Mouse (Mus musculus): ENCODE measurements around the gene Mul1. TPM values are rescaled to one million over a fixed set of nuclear protein-coding genes. Genes with fewer than 3 reads are reported as not detected.

The Mul1 gene
- polyA plus RNA-seq, 1 experiment from 2014 or later, result 22.6 TPM

- peaks cover 84% of the 10 kb centered on the region for H3K27me3 ChIP-seq (ENCODE audit: insufficient read depth, poor library complexity, severe bottlenecking)
- peak overlapping the region; percentile 79 for H3K4me3 ChIP-seq
- no peaks in the 10 kb centered on the region for H3K36me3 ChIP-seq
- H3K4me1 ChIP-seq (replicated peaks), result peaks cover 77% of the 10 kb centered on the region
- DNase-seq (ENCODE audit: low spot score), result no peak
- H3K27ac ChIP-seq, result no peak overlapping the region
- 43% methylated on average over 4 of the region's 4 CpGs for WGBS
- no peaks in the 10 kb centered on the region for H3K9me3 ChIP-seq
Observed at GRCm38 (mm10) chr4:138457091-138457490, 22.6 kb downstream of the Mul1 start.

- Histone ChIP-seq H3K27ac (no peak overlapping the region), H3K4me1 (replicated peaks) (peaks cover 77% of the 10 kb centered on the region), H3K4me3 (no peak overlapping the region), H3K27me3 (ENCODE audit: insufficient read depth, poor library complexity, severe bottlenecking) (peaks cover 80% of the 10 kb centered on the region), H3K9me3 (no peaks in the 10 kb centered on the region), H3K36me3 (no peaks in the 10 kb centered on the region)
- DNase-seq (ENCODE audit: low spot score), result no peak
- 79% methylated on average over 7 of the region's 7 CpGs for WGBS
Observed at GRCm38 (mm10) chr4:138458171-138458570, 23.7 kb downstream of the Mul1 start.

- WGBS, result 57% methylated on average over 5 of the region's 5 CpGs
- Histone ChIP-seq H3K4me1 (replicated peaks) (peaks cover 77% of the 10 kb centered on the region), H3K9me3 (no peaks in the 10 kb centered on the region), H3K4me3 (no peak overlapping the region), H3K27ac (peak overlapping the region; percentile 35; the same call in 1 of the 2 replicates), H3K27me3 (ENCODE audit: insufficient read depth, poor library complexity, severe bottlenecking) (peaks cover 73% of the 10 kb centered on the region), H3K36me3 (no peaks in the 10 kb centered on the region)
- DNase-seq (ENCODE audit: low spot score), result no peak
Observed at GRCm38 (mm10) chr4:138458735-138459440, 24.4 kb downstream of the Mul1 start.

GRCm38 (mm10) chr4:138459775-138460174 lies 25.3 kb downstream of the Mul1 start:
- Histone ChIP-seq H3K27ac (no peak overlapping the region), H3K4me1 (replicated peaks) (peaks cover 78% of the 10 kb centered on the region), H3K9me3 (no peaks in the 10 kb centered on the region), H3K36me3 (no peaks in the 10 kb centered on the region), H3K4me3 (no peak overlapping the region), H3K27me3 (ENCODE audit: insufficient read depth, poor library complexity, severe bottlenecking) (peaks cover 76% of the 10 kb centered on the region)
- WGBS, result 80% methylated on average over 6 of the region's 6 CpGs
- no peak for DNase-seq (ENCODE audit: low spot score)

GRCm38 (mm10) chr4:138460910-138461309 lies 26.4 kb downstream of the Mul1 start:
- H3K4me1 ChIP-seq (replicated peaks), result peaks cover 77% of the 10 kb centered on the region

GRCm38 (mm10) chr4:138461471-138461870 lies 27.0 kb downstream of the Mul1 start:
- Histone ChIP-seq H3K27me3 (ENCODE audit: insufficient read depth, poor library complexity, severe bottlenecking) (peaks cover 79% of the 10 kb centered on the region), H3K4me1 (replicated peaks) (peaks cover 71% of the 10 kb centered on the region), H3K27ac (no peak overlapping the region), H3K36me3 (no peaks in the 10 kb centered on the region), H3K4me3 (no peak overlapping the region), H3K9me3 (no peaks in the 10 kb centered on the region)
- WGBS, result 98% methylated on average over 5 of the region's 5 CpGs
- DNase-seq (ENCODE audit: low spot score), result no peak

More at GRCm38 (mm10) chr4:138460910-138461309, 26.4 kb downstream of the Mul1 start:
- H3K4me3 ChIP-seq, result no peak overlapping the region
- no peaks in the 10 kb centered on the region for H3K9me3 ChIP-seq
- H3K27me3 ChIP-seq (ENCODE audit: insufficient read depth, poor library complexity, severe bottlenecking), result peaks cover 79% of the 10 kb centered on the region
- no peak overlapping the region for H3K27ac ChIP-seq
- WGBS, result 30% methylated on average over 9 of the region's 9 CpGs
- DNase-seq (ENCODE audit: low spot score), result no peak
- no peaks in the 10 kb centered on the region for H3K36me3 ChIP-seq

GRCm38 (mm10) chr4:138462971-138463831 lies 28.7 kb downstream of the Mul1 start:
- Histone ChIP-seq H3K4me1 (replicated peaks) (peaks cover 62% of the 10 kb centered on the region), H3K27me3 (ENCODE audit: insufficient read depth, poor library complexity, severe bottlenecking) (peaks cover 77% of the 10 kb centered on the region)
- peak; percentile 54 for DNase-seq (ENCODE audit: low spot score)

GRCm38 (mm10) chr4:138463832-138464487 lies 29.5 kb downstream of the Mul1 start:
- DNase-seq (ENCODE audit: low spot score), result peak; percentile 61
- Histone ChIP-seq H3K27ac (peak overlapping the region; percentile 90), H3K4me1 (replicated peaks) (peaks cover 59% of the 10 kb centered on the region), H3K27me3 (ENCODE audit: insufficient read depth, poor library complexity, severe bottlenecking) (peaks cover 74% of the 10 kb centered on the region), H3K36me3 (no peaks in the 10 kb centered on the region), H3K4me3 (peak overlapping the region; percentile 41), H3K9me3 (peaks cover 2% of the 10 kb centered on the region; the same call in 1 of the 2 replicates)
- WGBS, result 4% methylated on average over 11 of the region's 11 CpGs

More at GRCm38 (mm10) chr4:138462971-138463831, 28.7 kb downstream of the Mul1 start:
- H3K4me3 ChIP-seq, result peak overlapping the region; percentile 41
- no peaks in the 10 kb centered on the region for H3K36me3 ChIP-seq
- peaks cover 2% of the 10 kb centered on the region; the same call in 1 of the 2 replicates for H3K9me3 ChIP-seq
- H3K27ac ChIP-seq, result peak overlapping the region; percentile 90
- 3% methylated on average over 11 of the region's 11 CpGs for WGBS

- peaks cover 69% of the 10 kb centered on the region for H3K27me3 ChIP-seq (ENCODE audit: insufficient read depth, poor library complexity, severe bottlenecking)
- no peaks in the 10 kb centered on the region for H3K36me3 ChIP-seq
- under 1% methylated on average over 21 of the region's 22 CpGs for WGBS
- DNase-seq (ENCODE audit: low spot score), result peak; percentile 85
- H3K4me3 ChIP-seq, result peak overlapping the region; percentile 41
- H3K27ac ChIP-seq, result peak overlapping the region; percentile 90
- peaks cover 2% of the 10 kb centered on the region; the same call in 1 of the 2 replicates for H3K9me3 ChIP-seq
- peaks cover 55% of the 10 kb centered on the region for H3K4me1 ChIP-seq (replicated peaks)
Observed at GRCm38 (mm10) chr4:138464667-138465353, 30.3 kb downstream of the Mul1 start.

- WGBS, result 36% methylated on average over 8 of the region's 8 CpGs
- H3K4me1 ChIP-seq (replicated peaks), result peaks cover 50% of the 10 kb centered on the region
- no peak overlapping the region for H3K4me3 ChIP-seq
- no peaks in the 10 kb centered on the region for H3K36me3 ChIP-seq
- H3K9me3 ChIP-seq, result peaks cover 2% of the 10 kb centered on the region; the same call in 1 of the 2 replicates
- DNase-seq (ENCODE audit: low spot score), result no peak
- peaks cover 66% of the 10 kb centered on the region for H3K27me3 ChIP-seq (ENCODE audit: insufficient read depth, poor library complexity, severe bottlenecking)
- H3K27ac ChIP-seq, result peak overlapping the region; percentile 90
Observed at GRCm38 (mm10) chr4:138465446-138465845, 31.0 kb downstream of the Mul1 start.

GRCm38 (mm10) chr4:138466690-138467089 lies 32.2 kb downstream of the Mul1 start:
- Histone ChIP-seq H3K27me3 (ENCODE audit: insufficient read depth, poor library complexity, severe bottlenecking) (peaks cover 55% of the 10 kb centered on the region), H3K9me3 (peaks cover 2% of the 10 kb centered on the region; the same call in 1 of the 2 replicates), H3K27ac (no peak overlapping the region; the same call in 1 of the 2 replicates), H3K4me3 (no peak overlapping the region), H3K4me1 (replicated peaks) (peaks cover 48% of the 10 kb centered on the region), H3K36me3 (no peaks in the 10 kb centered on the region)
- 69% methylated on average over 6 of the region's 6 CpGs for WGBS
- no peak for DNase-seq (ENCODE audit: low spot score)

- WGBS, result 85% methylated on average over 5 of the region's 5 CpGs
- peaks cover 47% of the 10 kb centered on the region for H3K27me3 ChIP-seq (ENCODE audit: insufficient read depth, poor library complexity, severe bottlenecking)
Observed at GRCm38 (mm10) chr4:138467451-138467850, 33.0 kb downstream of the Mul1 start.

More at GRCm38 (mm10) chr4:138467451-138467850, 33.0 kb downstream of the Mul1 start:
- Histone ChIP-seq H3K4me3 (no peak overlapping the region), H3K27ac (no peak overlapping the region), H3K4me1 (replicated peaks) (peaks cover 42% of the 10 kb centered on the region), H3K9me3 (peaks cover 2% of the 10 kb centered on the region; the same call in 1 of the 2 replicates), H3K36me3 (no peaks in the 10 kb centered on the region)
- no peak for DNase-seq (ENCODE audit: low spot score)

All from hindbrain, embryonic 10.5 days (tissue).